14 mouse cellular contexts compared by ENCODE assay signal in genomic region chr11:95575791-95576190, GRCm38 (mm10). TPM values are rescaled to one million over a fixed set of nuclear protein-coding genes. Genes with fewer than 3 reads are reported as not detected.
A peak's percentile ranks its signal among the peaks of the same experiment; 100 is the strongest.
DNase-seq lines count a peak whose midpoint lies in the region; ATAC-seq lines count a peak whose summit lies in the region.
"Had no signal": no experiment of that assay in that cellular context is flagged by ENCODE, and none has a peak within 500 bp of the region (broad histone marks: within the 10 kb centered on the region; RNA-seq: fewer than 3 reads in every experiment).

No protein-coding gene starts in this region.

- 21% methylated on average over 13 of the region's 13 CpGs for WGBS in heart, embryonic 14.5 days
- 8% methylated on average over 13 of the region's 13 CpGs for WGBS in limb, embryonic 11.5 days
- WGBS in liver, embryonic 12.5 days (ENCODE audit: insufficient replicate concordance) = 42% methylated on average over 13 of the region's 13 CpGs

- ATAC-seq in heart, embryonic 14.5 days (ENCODE audit: insufficient number of reproducible peaks, insufficient read depth, low FRiP score, low read depth) = 0 out of 2 replicates have a peak, but pooled peaks have one; percentile 15
- no peak for ATAC-seq in limb, embryonic 11.5 days (ENCODE audit: insufficient number of reproducible peaks, low FRiP score, low TSS enrichment, low read depth)
- ATAC-seq in liver, embryonic 12.5 days = no peak
- ATAC-seq: CD4-positive, CD25-positive, alpha-beta regulatory T cell, adult 4 months had no signal

- H3K4me3 ChIP-seq in heart, embryonic 14.5 days (ENCODE audit: control insufficient read depth in 1 of 2, insufficient read depth in 1 of 2, low read depth in 1 of 2, low read length in 2 of 2) = no peak overlapping the region
- H3K4me3 ChIP-seq in limb, embryonic 11.5 days (ENCODE audit: low read depth, low read length) = no peak overlapping the region
- no peak overlapping the region for H3K4me3 ChIP-seq in liver, embryonic 12.5 days
- H3K4me3 ChIP-seq: hindbrain, embryonic 15.5 days; midbrain, embryonic 10.5 days had no signal

- H3K36me3 ChIP-seq in heart, embryonic 14.5 days (ENCODE audit: control insufficient read depth, insufficient read depth, low read length) = no peaks in the 10 kb centered on the region
- no peaks in the 10 kb centered on the region for H3K36me3 ChIP-seq in limb, embryonic 11.5 days (ENCODE audit: control insufficient read depth, insufficient read depth, low read length)
- H3K36me3 ChIP-seq in liver, embryonic 12.5 days = no peaks in the 10 kb centered on the region
- H3K36me3 ChIP-seq: hindbrain, embryonic 15.5 days had no signal

- peak overlapping the region; percentile 21 for H3K4me2 ChIP-seq in heart, embryonic 14.5 days (ENCODE audit: low read length)
- peak overlapping the region; percentile 13; the same call in 1 of the 2 replicates for H3K4me2 ChIP-seq in limb, embryonic 11.5 days (ENCODE audit: low read depth, severe bottlenecking)
- H3K4me2 ChIP-seq in liver, embryonic 12.5 days = no peak overlapping the region
- H3K4me2 ChIP-seq: hindbrain, embryonic 15.5 days had no signal

- DNase-seq in heart, postnatal 4 days = no peak
- DNase-seq in kidney, postnatal 14 days = peak; percentile 27
- DNase-seq in kidney, adult 11 months = no peak
- DNase-seq in ZHBTc4 (ENCODE audit: low read depth, low spot score) = peak; percentile 55
- DNase-seq in limb, embryonic 11.5 days (ENCODE audit: low spot score) = peak; percentile 57
- DNase-seq in testis, postnatal 10 days (ENCODE audit: low spot score) = no peak
- DNase-seq: cerebellum, adult 2 months; retina, postnatal 1 day; thymus, postnatal 36 days had no signal

- no peaks in the 10 kb centered on the region for H3K9me3 ChIP-seq in heart, embryonic 14.5 days (ENCODE audit: control insufficient read depth, low read length)
- no peaks in the 10 kb centered on the region; the same call in 1 of the 2 replicates for H3K9me3 ChIP-seq in limb, embryonic 11.5 days (ENCODE audit: control insufficient read depth, low read length)
- no peaks in the 10 kb centered on the region for H3K9me3 ChIP-seq in liver, embryonic 12.5 days (replicated peaks)
- H3K9me3 ChIP-seq: hindbrain, embryonic 15.5 days; midbrain, embryonic 10.5 days had no signal

- peaks cover 14 to 20% of the 10 kb centered on the region in 2 experiments; a peak in 3 of 4 replicates for H3K4me1 ChIP-seq in heart, embryonic 14.5 days (ENCODE audit: control insufficient read depth in 2 of 2, insufficient read depth in 2 of 2, low read length in 2 of 2)
- H3K4me1 ChIP-seq in limb, embryonic 11.5 days (ENCODE audit: control insufficient read depth, insufficient read depth, low read length) = peaks cover 67% of the 10 kb centered on the region
- H3K4me1 ChIP-seq in liver, embryonic 12.5 days = peaks cover 10% of the 10 kb centered on the region; the same call in 1 of the 2 replicates

- H3K27ac ChIP-seq in heart, embryonic 14.5 days (replicated peaks in 1 of 2; ENCODE audit: control insufficient read depth in 1 of 2, insufficient read depth in 1 of 2, low read depth in 2 of 2, low read length in 2 of 2) = no peak overlapping the region
- no peak overlapping the region for H3K27ac ChIP-seq in limb, embryonic 11.5 days (replicated peaks; ENCODE audit: low read depth, low read length)
- no peak overlapping the region for H3K27ac ChIP-seq in liver, embryonic 12.5 days
- H3K27ac ChIP-seq: hindbrain, embryonic 15.5 days; midbrain, embryonic 10.5 days had no signal

- H3K27me3 ChIP-seq in heart, embryonic 14.5 days (ENCODE audit: control insufficient read depth, insufficient read depth, low read length) = peaks cover 55% of the 10 kb centered on the region
- peaks cover 3% of the 10 kb centered on the region; the same call in 1 of the 2 replicates for H3K27me3 ChIP-seq in limb, embryonic 11.5 days (ENCODE audit: control insufficient read depth, insufficient read depth, low read length)
- peaks cover 91% of the 10 kb centered on the region for H3K27me3 ChIP-seq in liver, embryonic 12.5 days (replicated peaks)

- H3K9ac ChIP-seq in heart, embryonic 14.5 days (ENCODE audit: low read length) = no peak overlapping the region
- no peak overlapping the region for H3K9ac ChIP-seq in limb, embryonic 11.5 days (ENCODE audit: low read length)
- H3K9ac ChIP-seq in liver, embryonic 12.5 days = no peak overlapping the region
- H3K9ac ChIP-seq: hindbrain, embryonic 15.5 days had no signal

RNA-seq across cellular contexts. Expression of gene Ngfr, which starts 11.7 kb away (rescaled TPM):
- polyA plus RNA-seq in heart, embryonic 14.5 days (2014; fragmentation: Nextera tagmentation; extraction: Ambion mirVana) = 1.2 and 3.0 TPM in 2 replicates
- 1 to 10 TPM; 3.7 to 4.3 TPM for total RNA-seq in heart, postnatal 4 days (2021)
- polyA plus RNA-seq in limb, embryonic 11.5 days (2014; fragmentation: Nextera tagmentation; extraction: Ambion mirVana) = 12.4 and 13.4 TPM in 2 replicates
- 4.8 and 5.9 TPM in 2 replicates for polyA plus RNA-seq in liver, embryonic 12.5 days (2016; fragmentation: Nextera tagmentation; extraction: Ambion mirVana)
- polyA plus RNA-seq: CD4-positive, CD25-positive, alpha-beta regulatory T cell, adult 4 months had no signal

Comparison
In these comparisons a context has a peak if more than half of its experiments do, and no peak if none do; other contexts are left out.
1. DNase-seq: peak in kidney, postnatal 14 days (single experiment), ZHBTc4 (single experiment) and limb, embryonic 11.5 days (single experiment); none in heart, postnatal 4 days (single experiment), kidney, adult 11 months (single experiment) and testis, postnatal 10 days (single experiment).